Comparison of ENCODE assay signal across 10 mouse cellular contexts in the genomic region with DNA sequence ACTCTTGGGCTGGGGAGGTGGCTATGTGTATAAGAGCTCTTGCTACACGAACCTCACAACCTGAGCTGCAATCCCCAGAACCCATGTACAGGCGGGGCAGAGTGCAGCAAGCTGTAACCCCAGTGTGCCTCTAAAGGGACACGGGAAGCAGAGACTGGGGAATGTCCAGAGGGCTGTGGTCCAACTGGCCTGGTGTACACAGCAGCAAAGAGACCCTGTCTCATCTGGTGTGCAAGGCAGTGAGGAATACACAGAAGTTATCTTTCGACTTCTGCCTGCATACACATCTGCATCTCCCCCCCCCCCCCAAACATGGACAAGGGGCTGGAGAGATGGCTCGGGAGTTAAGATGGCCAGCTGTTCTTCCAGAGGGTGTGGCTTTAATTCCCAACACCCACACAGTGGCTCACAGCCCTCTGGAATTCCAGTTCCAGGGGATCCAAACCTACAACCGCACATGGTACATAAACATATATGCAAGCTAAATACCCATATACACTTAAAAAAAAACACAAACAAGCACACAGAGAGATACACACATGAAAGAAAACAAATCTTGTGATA.
A peak's percentile ranks its signal among the peaks of the same experiment; 100 is the strongest.
DNase-seq lines count a peak whose midpoint lies in the region; ATAC-seq and TF ChIP-seq lines count a peak whose summit lies in the region.
"Had no signal": no experiment of that assay in that cellular context is flagged by ENCODE, and none has a peak within 500 bp of the region (broad histone marks: within the 10 kb centered on the region; RNA-seq: fewer than 3 reads in every experiment).

No protein-coding gene starts in this region.

- no peaks in the 10 kb centered on the region for H3K27me3 ChIP-seq in heart, postnatal 0 days (ENCODE audit: control insufficient read depth, insufficient read depth, low read length)
- H3K27me3 ChIP-seq in lung, postnatal 0 days (replicated peaks; ENCODE audit: insufficient read depth, low read length): no peaks in the 10 kb centered on the region
- H3K27me3 ChIP-seq in stomach, embryonic 14.5 days (ENCODE audit: control insufficient read depth, insufficient read depth, low read length): no peaks in the 10 kb centered on the region
- no peaks in the 10 kb centered on the region for H3K27me3 ChIP-seq in forebrain, embryonic 14.5 days (replicated peaks; ENCODE audit: control insufficient read depth, insufficient read depth, low read length)
- H3K27me3 ChIP-seq: forebrain, embryonic 15.5 days had no signal

- H3K4me2 ChIP-seq in heart, postnatal 0 days (ENCODE audit: low read depth, low read length): no peak overlapping the region
- H3K4me2 ChIP-seq in lung, postnatal 0 days (replicated peaks; ENCODE audit: low read depth, low read length): no peak overlapping the region
- no peak overlapping the region for H3K4me2 ChIP-seq in stomach, embryonic 14.5 days (replicated peaks; ENCODE audit: low read depth, low read length)
- H3K4me2 ChIP-seq in forebrain, embryonic 14.5 days (ENCODE audit: low read length): no peak overlapping the region
- H3K4me2 ChIP-seq: forebrain, embryonic 15.5 days; hindbrain, embryonic 15.5 days had no signal

- TF ChIP-seq EP300 in heart, postnatal 0 days (IDR thresholded peaks at IDR 0.05; ENCODE audit: low read depth): no peak
- no peak for TF ChIP-seq EP300 in lung, postnatal 0 days (IDR thresholded peaks at IDR 0.05)

- no peak for TF ChIP-seq CTCF in heart, postnatal 0 days (IDR thresholded peaks at IDR 0.05; ENCODE audit: low read depth)
- TF ChIP-seq CTCF in lung, postnatal 0 days (IDR thresholded peaks at IDR 0.05): no peak

- peaks cover 26% of the 10 kb centered on the region for H3K4me1 ChIP-seq in heart, postnatal 0 days (ENCODE audit: control insufficient read depth, insufficient read depth)
- H3K4me1 ChIP-seq in lung, postnatal 0 days (ENCODE audit: insufficient read depth, low read depth, low read length): peaks cover 37% of the 10 kb centered on the region
- peaks cover 27% of the 10 kb centered on the region for H3K4me1 ChIP-seq in stomach, embryonic 14.5 days (ENCODE audit: control insufficient read depth, insufficient read depth, low read length)
- H3K4me1 ChIP-seq in forebrain, embryonic 14.5 days (ENCODE audit: control insufficient read depth, insufficient read depth, low read length): peaks cover 2% of the 10 kb centered on the region

- H3K9me3 ChIP-seq in heart, postnatal 0 days (replicated peaks; ENCODE audit: control insufficient read depth, low read length): no peaks in the 10 kb centered on the region
- H3K9me3 ChIP-seq in lung, postnatal 0 days (ENCODE audit: low read length): no peaks in the 10 kb centered on the region
- no peaks in the 10 kb centered on the region for H3K9me3 ChIP-seq in stomach, embryonic 14.5 days (ENCODE audit: control insufficient read depth, low read depth, low read length)
- no peaks in the 10 kb centered on the region for H3K9me3 ChIP-seq in forebrain, embryonic 14.5 days (replicated peaks; ENCODE audit: control insufficient read depth, low read length)
- H3K9me3 ChIP-seq: forebrain, embryonic 15.5 days; hindbrain, embryonic 15.5 days had no signal

- H3K36me3 ChIP-seq in heart, postnatal 0 days (replicated peaks; ENCODE audit: control insufficient read depth, insufficient read depth, low read length): no peaks in the 10 kb centered on the region
- H3K36me3 ChIP-seq in lung, postnatal 0 days (ENCODE audit: insufficient read depth, low read length): no peaks in the 10 kb centered on the region
- H3K36me3 ChIP-seq in stomach, embryonic 14.5 days (ENCODE audit: control insufficient read depth, insufficient read depth, low read length): no peaks in the 10 kb centered on the region
- H3K36me3 ChIP-seq in forebrain, embryonic 14.5 days (ENCODE audit: control insufficient read depth, insufficient read depth, low read length): no peaks in the 10 kb centered on the region
- H3K36me3 ChIP-seq: forebrain, embryonic 15.5 days; hindbrain, embryonic 15.5 days had no signal

- DNase-seq in cerebellum, postnatal 10 days: peak; percentile 42 to 51
- DNase-seq in cerebellum, adult 11 months: no peak
- DNase-seq in heart, postnatal 0 days (ENCODE audit: low spot score): no peak
- DNase-seq in heart, adult 18-20 months: no peak
- DNase-seq in lung, postnatal 0 days (ENCODE audit: low spot score): no peak
- no peak for DNase-seq in lung, adult 18-20 months
- no peak for DNase-seq in forebrain, embryonic 14.5 days (ENCODE audit: low spot score)

- no peak overlapping the region for H3K4me3 ChIP-seq in heart, postnatal 0 days (ENCODE audit: low read depth, low read length)
- H3K4me3 ChIP-seq in lung, postnatal 0 days (ENCODE audit: low read depth, low read length): no peak overlapping the region
- H3K4me3 ChIP-seq in stomach, embryonic 14.5 days (ENCODE audit: low read depth, low read length): no peak overlapping the region
- no peak overlapping the region for H3K4me3 ChIP-seq in forebrain, embryonic 14.5 days (ENCODE audit: low read depth, low read length)
- H3K4me3 ChIP-seq: forebrain, embryonic 15.5 days; hindbrain, embryonic 15.5 days had no signal

- H3K9ac ChIP-seq in heart, postnatal 0 days (replicated peaks; ENCODE audit: low read depth, low read length): no peak overlapping the region
- H3K9ac ChIP-seq in lung, postnatal 0 days (replicated peaks; ENCODE audit: low read depth): no peak overlapping the region
- no peak overlapping the region for H3K9ac ChIP-seq in stomach, embryonic 14.5 days (replicated peaks; ENCODE audit: low read depth, low read length)
- H3K9ac ChIP-seq in forebrain, embryonic 14.5 days (ENCODE audit: low read length): no peak overlapping the region
- H3K9ac ChIP-seq: forebrain, embryonic 15.5 days; hindbrain, embryonic 15.5 days had no signal

- no peak for ATAC-seq in heart, postnatal 0 days (ENCODE audit: insufficient read depth, low read depth)
- ATAC-seq in lung, postnatal 0 days: no peak
- no peak for ATAC-seq in stomach, embryonic 14.5 days (ENCODE audit: insufficient number of reproducible peaks, insufficient read depth, low FRiP score, low read depth)
- no peak for ATAC-seq in forebrain, embryonic 14.5 days

- H3K27ac ChIP-seq in heart, postnatal 0 days (ENCODE audit: low read depth): peak overlapping the region; percentile 74
- peak overlapping the region; percentile 76 for H3K27ac ChIP-seq in lung, postnatal 0 days (ENCODE audit: low read length)
- peak overlapping the region; percentile 77 for H3K27ac ChIP-seq in stomach, embryonic 14.5 days (ENCODE audit: low read length)
- no peak overlapping the region for H3K27ac ChIP-seq in forebrain, embryonic 14.5 days (ENCODE audit: low read depth, low read length)
- H3K27ac ChIP-seq: hindbrain, embryonic 15.5 days had no signal

- WGBS in heart, postnatal 0 days: 62% methylated on average over 6 of the region's 6 CpGs
- WGBS in lung, postnatal 0 days: 54% methylated on average over 6 of the region's 6 CpGs
- 57% methylated on average over 6 of the region's 6 CpGs for WGBS in stomach, embryonic 14.5 days
- WGBS in forebrain, embryonic 14.5 days: 82% methylated on average over 6 of the region's 6 CpGs

Comparison
In these comparisons a context has a peak if more than half of its experiments do, and no peak if none do; other contexts are left out.
1. DNase-seq: peak in cerebellum, postnatal 10 days (2 of 2); none in cerebellum, adult 11 months (single experiment), heart, postnatal 0 days (single experiment), heart, adult 18-20 months (0 of 2), lung, postnatal 0 days (single experiment), lung, adult 18-20 months (0 of 2) and forebrain, embryonic 14.5 days (single experiment).